Mouse (Mus musculus): Measurements from ENCODE around the gene Ap3b1. TPM values are rescaled to one million over a fixed set of nuclear protein-coding genes. Genes with fewer than 3 reads are reported as not detected.
"Not testable (repeated sequence)": the region's sequence is repeated elsewhere in the genome, so short reads cannot be mapped to it uniquely, and the experiment has no call there.

The Ap3b1 gene
- total and polyA plus RNA-seq, 3 experiments: 46.0 to 113 (median 60.7) TPM

GRCm38 (mm10) chr13:94344600-94344999, 14.2 kb upstream of the Ap3b1 start:
- H3K36me3 ChIP-seq (replicated peaks in 1 of 2; ENCODE audit: control insufficient read depth in 1 of 2, insufficient read depth in 1 of 2, low read length in 1 of 2); H3K27ac ChIP-seq (ENCODE audit: insufficient read depth, low read depth); H3K9ac ChIP-seq (ENCODE audit: insufficient read depth, low read depth); H3K4me2 ChIP-seq (ENCODE audit: insufficient read depth, low read depth, poor library complexity, severe bottlenecking); in situ Hi-C loops (cut with MboI; ENCODE audit: low pct_ligation_motif_present, low pct_unique_long_range_greater_than_20kb, low sequenced_read_pairs); dilution Hi-C loops (cut with MboI; ENCODE audit: extremely low pct_ligation_motif_present, extremely low pct_unique_long_range_greater_than_20kb, low sequenced_read_pairs); H3K4me3 ChIP-seq (replicated peaks in 1 of 3; ENCODE audit: low read depth in 2 of 3, low read length in 2 of 3, poor library complexity in 1 of 3); H3K79me2 ChIP-seq (replicated peaks; ENCODE audit: control insufficient read depth, extremely low read depth, insufficient read depth, poor library complexity, severe bottlenecking); H3K4me1 ChIP-seq (ENCODE audit: control insufficient read depth in 1 of 2, insufficient read depth in 2 of 2); H3K9me3 ChIP-seq (replicated peaks; ENCODE audit: low read length); DNase-seq (ENCODE audit: extremely low read depth); H3K27me3 ChIP-seq (replicated peaks): not testable (repeated sequence)

- DNase-seq (ENCODE audit: extremely low read depth): no peak
- peaks cover 3 to 6% of the 10 kb centered on the region in 2 experiments; a peak in 3 of 4 replicates for H3K4me1 ChIP-seq (ENCODE audit: control insufficient read depth in 1 of 2, insufficient read depth in 2 of 2)
- no peaks in the 10 kb centered on the region for H3K27me3 ChIP-seq (replicated peaks)
- no peak overlapping the region for H3K4me3 ChIP-seq (replicated peaks in 1 of 3; ENCODE audit: low read depth in 2 of 3, low read length in 2 of 3, poor library complexity in 1 of 3)
- TF ChIP-seq EP300 (IDR thresholded peaks at IDR 0.05; ENCODE audit: low read length): no peak
- no peak for TF ChIP-seq HCFC1 (IDR thresholded peaks at IDR 0.05; ENCODE audit: low read depth, low read length)
- TF ChIP-seq ZC3H11A (IDR thresholded peaks at IDR 0.05; ENCODE audit: low read depth, low read length): no peak
- no peak for TF ChIP-seq MAZ (IDR thresholded peaks at IDR 0.05; ENCODE audit: low read depth, low read length)
- TF ChIP-seq E2F4 (IDR thresholded peaks at IDR 0.05; ENCODE audit: insufficient replicate concordance, low read depth, low read length): no peak
- no peak for TF ChIP-seq USF1 (IDR thresholded peaks at IDR 0.05; ENCODE audit: low read depth, low read length)
- no peak for TF ChIP-seq KAT2A (IDR thresholded peaks at IDR 0.05; ENCODE audit: insufficient replicate concordance, low read length)
- no peak for TF ChIP-seq TBP (conservative IDR thresholded peaks at IDR 0.05; ENCODE audit: low read depth, low read length)
- no peak for TF ChIP-seq SMC3 (IDR thresholded peaks at IDR 0.05; ENCODE audit: low read depth, low read length)
- TF ChIP-seq CHD1 (IDR thresholded peaks at IDR 0.05; ENCODE audit: low read depth, low read length): no peak
- TF ChIP-seq MXI1 (IDR thresholded peaks at IDR 0.05; ENCODE audit: low read depth, low read length): no peak
- no peak for TF ChIP-seq UBTF (IDR thresholded peaks at IDR 0.05; ENCODE audit: low read depth, low read length)
- TF ChIP-seq CHD2 (IDR thresholded peaks at IDR 0.05; ENCODE audit: low read length): no peak
- TF ChIP-seq JUN (IDR thresholded peaks at IDR 0.05; ENCODE audit: insufficient read depth, low read depth, low read length): no peak
- no peak for TF ChIP-seq MEF2A (IDR thresholded peaks at IDR 0.05; ENCODE audit: borderline replicate concordance, low read depth, low read length)
- H3K9ac ChIP-seq (ENCODE audit: insufficient read depth, low read depth): no peak overlapping the region
- peaks cover 6% of the 10 kb centered on the region for H3K79me2 ChIP-seq (replicated peaks; ENCODE audit: control insufficient read depth, extremely low read depth, insufficient read depth, poor library complexity, severe bottlenecking)
- dilution Hi-C loops (cut with MboI; ENCODE audit: extremely low pct_ligation_motif_present, extremely low pct_unique_long_range_greater_than_20kb, low sequenced_read_pairs): no loop called here
- no peaks in the 10 kb centered on the region for H3K36me3 ChIP-seq (replicated peaks in 1 of 2; ENCODE audit: control insufficient read depth in 1 of 2, insufficient read depth in 1 of 2, low read length in 1 of 2)
- H3K9me3 ChIP-seq (replicated peaks; ENCODE audit: low read length): peaks cover 3% of the 10 kb centered on the region
- H3K4me2 ChIP-seq (ENCODE audit: insufficient read depth, low read depth, poor library complexity, severe bottlenecking): no peak overlapping the region
- H3K27ac ChIP-seq (ENCODE audit: insufficient read depth, low read depth): no peak overlapping the region
- in situ Hi-C loops (cut with MboI; ENCODE audit: low pct_ligation_motif_present, low pct_unique_long_range_greater_than_20kb, low sequenced_read_pairs): no loop called here
Observed at GRCm38 (mm10) chr13:94354584-94354983, 4.2 kb upstream of the Ap3b1 start.
